Mouse (Mus musculus) heart, embryonic 11.5 days (tissue): Measurements from ENCODE around the gene Dhps. TPM values are rescaled to one million over a fixed set of nuclear protein-coding genes. Genes with fewer than 3 reads are reported as not detected.

Experiments
- ATAC-seq: fragments of 200-750 bp; cut with Nextera tagmentation; replicated peaks from 2 replicates; pipeline ENCODE4 v1.8.0; 2017; ENCODE audit warnings: moderate library complexity; ENCODE audit not compliant: insufficient number of reproducible peaks, low FRiP score, low TSS enrichment
- H3K27ac ChIP-seq: fragments of 300-500 bp; sonication (generic); 2 replicates; pipeline ENCODE4 v1.5.1; 2014; ENCODE audit warnings: mild to moderate bottlenecking, low read depth, low read length
- H3K27me3 ChIP-seq: fragments of 300-500 bp; sonication (generic); 2 replicates; pipeline ENCODE4 v1.6.1; 2014; ENCODE audit warnings: mild to moderate bottlenecking, low read length, mixed read lengths; ENCODE audit not compliant: control insufficient read depth, insufficient read depth
- H3K36me3 ChIP-seq: fragments of 300-500 bp; sonication (generic); 2 replicates; pipeline ENCODE4 v1.6.1; 2014; ENCODE audit warnings: mild to moderate bottlenecking, low read length, moderate library complexity, mixed read lengths; ENCODE audit not compliant: control insufficient read depth, insufficient read depth
- H3K4me1 ChIP-seq: fragments of 300-500 bp; sonication (generic); 2 replicates; pipeline ENCODE4 v1.6.1; 2014; ENCODE audit warnings: low read length; ENCODE audit not compliant: control insufficient read depth, insufficient read depth
- H3K4me2 ChIP-seq: fragments of 300-500 bp; sonication (generic); 2 replicates; pipeline ENCODE4 v1.6.1; 2014; ENCODE audit warnings: mild to moderate bottlenecking, moderate library complexity
- H3K4me3 ChIP-seq: fragments of 300-500 bp; sonication (generic); 2 replicates; pipeline ENCODE4 v1.5.1; 2014; ENCODE audit warnings: low read depth, low read length
- H3K9ac ChIP-seq: fragments of 300-500 bp; sonication (generic); 2 replicates; pipeline ENCODE4 v1.6.1; 2014; ENCODE audit warnings: mild to moderate bottlenecking, low read depth, low read length, moderate library complexity
- H3K9me3 ChIP-seq: fragments of 300-500 bp; sonication (generic); replicated peaks from 2 replicates; pipeline ENCODE4 v1.6.1; 2016; ENCODE audit warnings: low read length; ENCODE audit not compliant: control insufficient read depth
- WGBS: fragments of 180-500 bp; shearing (Covaris S2); extraction: QIAGEN DNeasy Blood & Tissue Kit; methylation state at CpG from one replicate; pipeline ENCODE4 v1.1.7; 2014; ENCODE audit not compliant: insufficient replicate concordance; 5-methylcytosine and 5-hydroxymethylcytosine counted together
- polyA plus RNA-seq: library from polyadenylated mRNA; unstranded; fragments of >200 nt; fragmentation: Nextera tagmentation; extraction: Ambion mirVana; gene quantifications from 2 replicates; pipeline ENCODE4 v1.2.1, GENCODE M21; 2014

Dhps gene
- polyA plus RNA-seq, 1 experiment from 2014 or later = 60.0 TPM

DNA sequence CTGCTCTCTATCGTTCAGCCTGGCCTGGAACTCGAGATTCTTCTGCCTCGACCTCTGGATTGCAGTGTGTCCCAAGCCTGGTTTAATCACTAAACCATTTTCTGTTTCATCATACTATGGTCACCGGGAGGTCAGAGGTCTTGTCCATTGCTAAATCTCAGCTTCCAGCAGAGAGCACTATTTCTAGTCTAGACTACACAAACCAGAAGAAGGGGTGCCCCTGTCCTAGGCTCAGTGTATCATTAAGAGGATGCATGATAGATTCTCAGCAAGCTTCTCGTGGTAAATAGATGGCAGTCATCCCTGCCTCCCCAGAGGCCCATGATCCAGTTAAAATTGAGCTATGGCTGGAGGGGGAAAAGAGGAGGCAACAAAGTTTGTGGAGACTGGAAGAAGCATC, 516 bp upstream of the Dhps start:
- H3K9ac ChIP-seq = peak overlapping the region; percentile 97
- no peak for ATAC-seq

GRCm38 (mm10) chr8:85072364-85072929, 890 bp downstream of the Dhps start:
- Histone ChIP-seq H3K9me3 (no peaks in the 10 kb centered on the region), H3K27me3 (no peaks in the 10 kb centered on the region), H3K4me3 (peak overlapping the region; percentile 97), H3K4me1 (peaks cover 8% of the 10 kb centered on the region), H3K27ac (peak overlapping the region; percentile 96; the same call in 1 of the 2 replicates), H3K9ac (peak overlapping the region; percentile 97), H3K4me2 (peak overlapping the region; percentile 80), H3K36me3 (peaks cover 28% of the 10 kb centered on the region)
- no peak for ATAC-seq
- 31% methylated on average over 9 of the region's 9 CpGs for WGBS

More for the DNA sequence above, 516 bp upstream of the Dhps start:
- H3K27ac ChIP-seq = peak overlapping the region; percentile 96; the same call in 1 of the 2 replicates
- peaks cover 8% of the 10 kb centered on the region for H3K4me1 ChIP-seq
- WGBS = 86% methylated on average over 5 of the region's 5 CpGs
- no peaks in the 10 kb centered on the region for H3K27me3 ChIP-seq
- H3K4me2 ChIP-seq = peak overlapping the region; percentile 80
- H3K4me3 ChIP-seq = peak overlapping the region; percentile 97
- no peaks in the 10 kb centered on the region for H3K9me3 ChIP-seq
- peaks cover 21% of the 10 kb centered on the region for H3K36me3 ChIP-seq

DNA sequence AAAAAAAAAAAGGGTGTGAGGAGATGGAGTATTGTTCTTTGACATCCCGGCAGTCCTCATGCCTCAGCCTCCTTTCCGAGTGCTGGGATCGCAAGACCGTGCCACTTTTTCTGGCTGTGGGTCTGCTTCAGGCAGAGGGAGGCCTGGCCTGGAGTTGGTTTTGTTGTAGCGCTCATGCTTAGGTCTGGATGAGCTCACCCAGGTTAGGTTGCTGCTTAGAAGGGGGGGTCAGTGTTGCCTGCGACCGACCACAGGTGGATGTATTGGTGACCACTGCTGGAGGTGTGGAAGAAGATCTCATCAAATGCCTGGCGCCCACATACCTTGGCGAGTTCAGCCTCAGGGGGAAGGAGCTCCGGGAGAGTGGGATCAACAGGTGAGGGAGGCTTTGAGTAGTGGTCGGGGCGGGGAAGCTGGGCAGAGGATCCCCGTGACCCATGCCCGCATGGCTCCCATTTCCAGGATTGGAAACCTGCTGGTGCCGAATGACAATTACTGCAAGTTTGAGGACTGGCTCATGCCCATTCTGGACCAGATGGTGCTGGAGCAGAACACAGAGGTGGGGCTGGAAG, 1.6 kb downstream of the Dhps start:
- H3K4me3 ChIP-seq = no peak overlapping the region

DNA sequence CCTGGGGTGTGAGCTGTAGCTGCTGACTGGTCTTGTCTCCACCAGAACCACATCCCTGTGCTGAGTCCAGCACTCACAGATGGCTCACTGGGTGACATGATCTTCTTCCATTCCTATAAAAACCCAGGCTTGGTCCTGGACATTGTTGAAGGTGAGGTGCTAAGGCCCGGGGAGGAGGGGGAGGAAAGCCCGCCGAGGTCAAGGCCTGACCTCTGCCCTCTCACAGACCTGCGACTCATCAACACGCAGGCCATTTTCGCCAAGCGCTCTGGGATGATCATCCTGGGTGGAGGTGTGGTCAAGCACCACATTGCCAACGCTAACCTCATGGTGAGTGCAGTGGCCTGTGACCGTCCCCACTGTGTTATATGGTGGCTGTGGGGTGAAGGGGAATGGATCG, 2.6 kb downstream of the Dhps start:
- Histone ChIP-seq H3K4me3 (no peak overlapping the region), H3K27ac (no peak overlapping the region), H3K4me2 (no peak overlapping the region), H3K4me1 (peaks cover 8% of the 10 kb centered on the region), H3K27me3 (no peaks in the 10 kb centered on the region), H3K36me3 (peaks cover 28% of the 10 kb centered on the region), H3K9me3 (no peaks in the 10 kb centered on the region), H3K9ac (no peak overlapping the region)
- ATAC-seq = no peak
- WGBS = 90% methylated on average over 10 of the region's 10 CpGs

More for the DNA sequence above, 1.6 kb downstream of the Dhps start:
- Histone ChIP-seq H3K27me3 (no peaks in the 10 kb centered on the region), H3K4me2 (no peak overlapping the region), H3K4me1 (peaks cover 8% of the 10 kb centered on the region), H3K9me3 (no peaks in the 10 kb centered on the region), H3K36me3 (peaks cover 28% of the 10 kb centered on the region), H3K27ac (no peak overlapping the region), H3K9ac (no peak overlapping the region)
- WGBS = 85% methylated on average over 15 of the region's 15 CpGs
- no peak for ATAC-seq

GRCm38 (mm10) chr8:85074617-85075016, 3.1 kb downstream of the Dhps start:
- Histone ChIP-seq H3K27me3 (no peaks in the 10 kb centered on the region), H3K4me3 (no peak overlapping the region), H3K4me1 (peaks cover 11% of the 10 kb centered on the region), H3K9me3 (no peaks in the 10 kb centered on the region), H3K9ac (no peak overlapping the region), H3K27ac (no peak overlapping the region), H3K36me3 (peaks cover 28% of the 10 kb centered on the region), H3K4me2 (no peak overlapping the region)
- ATAC-seq = no peak
- WGBS = 89% methylated on average over 10 of the region's 10 CpGs

DNA sequence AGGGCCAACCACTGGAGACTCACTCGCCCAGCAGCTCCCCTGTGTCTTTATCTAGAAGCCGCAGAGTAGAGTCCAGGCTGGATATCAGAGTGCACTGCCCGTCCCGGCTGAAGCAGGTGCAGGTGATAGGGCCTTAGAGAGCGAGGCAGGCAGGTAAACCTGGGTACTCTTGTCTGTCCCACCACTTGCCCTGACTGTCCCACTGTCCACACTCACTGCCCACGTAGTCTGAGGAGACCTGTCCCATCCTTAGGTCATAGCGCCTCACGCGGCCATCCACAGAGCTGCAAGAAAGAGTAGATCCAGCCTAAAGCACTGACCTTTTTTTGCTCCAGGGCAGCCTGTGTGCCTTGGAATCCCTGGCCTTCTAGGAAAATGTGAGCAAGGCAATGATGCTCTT, 4.4 kb downstream of the Dhps start:
- H3K4me2 ChIP-seq = no peak overlapping the region
- no peak for ATAC-seq
- H3K27me3 ChIP-seq = no peaks in the 10 kb centered on the region
- 75% methylated on average over 9 of the region's 9 CpGs for WGBS
- no peak overlapping the region for H3K27ac ChIP-seq
- H3K4me1 ChIP-seq = peaks cover 14% of the 10 kb centered on the region
- no peak overlapping the region for H3K4me3 ChIP-seq
- no peaks in the 10 kb centered on the region for H3K9me3 ChIP-seq
- peaks cover 28% of the 10 kb centered on the region for H3K36me3 ChIP-seq
- H3K9ac ChIP-seq = no peak overlapping the region

DNA sequence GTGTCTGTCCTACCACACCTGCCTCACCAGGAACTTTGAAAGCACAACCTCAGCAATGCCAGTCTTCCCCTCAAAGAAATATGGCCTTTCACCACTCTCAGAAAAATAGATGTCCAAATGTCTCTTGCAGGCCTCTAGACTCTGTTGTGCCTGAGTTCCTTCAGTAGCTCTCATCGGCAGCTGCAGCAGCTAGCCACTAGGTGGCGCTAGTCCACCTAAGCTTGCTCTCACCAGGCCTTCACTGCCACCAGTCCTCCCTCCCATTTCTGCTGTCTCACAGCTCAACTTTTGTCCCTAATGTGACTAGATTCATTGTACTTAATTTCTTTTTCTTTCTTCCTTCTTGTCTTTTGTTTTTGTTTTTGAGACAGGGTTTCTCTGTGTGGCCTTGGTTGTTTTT, 5.4 kb downstream of the Dhps start:
- Histone ChIP-seq H3K4me3 (no peak overlapping the region), H3K27me3 (no peaks in the 10 kb centered on the region), H3K36me3 (peaks cover 28% of the 10 kb centered on the region), H3K4me1 (peaks cover 20% of the 10 kb centered on the region), H3K4me2 (no peak overlapping the region), H3K27ac (no peak overlapping the region), H3K9me3 (no peaks in the 10 kb centered on the region), H3K9ac (no peak overlapping the region)
- ATAC-seq = no peak
- WGBS = 0% methylated on average over 2 of the region's 2 CpGs

GRCm38 (mm10) chr8:85080214-85080531, 8.6 kb downstream of the Dhps start:
- ATAC-seq = no peak
- H3K9me3 ChIP-seq = no peaks in the 10 kb centered on the region
- WGBS = 1% methylated on average over 25 of the region's 25 CpGs

More at GRCm38 (mm10) chr8:85080214-85080531, 8.6 kb downstream of the Dhps start:
- Histone ChIP-seq H3K36me3 (peaks cover 15% of the 10 kb centered on the region), H3K27ac (no peak overlapping the region), H3K4me1 (peaks cover 21% of the 10 kb centered on the region), H3K9ac (peak overlapping the region; percentile 87), H3K27me3 (no peaks in the 10 kb centered on the region), H3K4me2 (peak overlapping the region; percentile 96), H3K4me3 (peak overlapping the region; percentile 62)
